Mouse (Mus musculus) heart, postnatal 10 days (tissue): ENCODE data around the gene Aif1l. TPM values are rescaled to one million over a fixed set of nuclear protein-coding genes. Genes with fewer than 3 reads are reported as not detected.
A peak's percentile ranks its signal among the peaks of the same experiment; 100 is the strongest.

Source experiments
- DNase-seq, 2 experiments: peaks; one replicate each; pipeline ENCODE4 v3.0.0; 2021
- intact Hi-C: fragments of 180-260 bp; cut with DNase I; formaldehyde crosslinking; loops from one replicate; pipeline ENCODE4 v1.15.1; 2025
- total RNA-seq, 2 experiments: library from RNA; stranded (reverse); gene quantifications; 2 replicates each; pipeline ENCODE4 v1.2.3; 2021

Aif1l gene
- total RNA-seq, 2 experiments from 2014 or later, result 7.9 to 8.6 TPM

DNA sequence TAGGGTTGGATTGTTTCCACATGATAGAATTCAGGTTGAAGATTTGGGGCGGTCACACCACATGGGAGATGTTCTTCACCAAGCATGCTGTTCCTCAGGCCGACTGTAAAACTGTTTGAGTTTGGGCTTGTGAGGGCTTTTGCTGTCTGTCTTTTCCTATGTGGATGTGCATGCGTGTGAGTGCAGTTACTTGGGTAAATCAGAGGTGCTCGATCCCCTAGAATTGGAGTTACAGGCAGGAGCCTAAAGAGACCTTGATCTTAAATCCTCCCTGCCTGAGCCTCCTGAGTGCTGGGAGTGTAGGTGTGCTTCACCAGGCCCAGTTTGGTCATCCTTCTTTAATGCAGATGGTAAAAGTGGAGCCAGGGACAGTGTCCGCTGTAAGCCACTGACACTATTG, 47.6 kb downstream of the Aif1l start:
- no peak for DNase-seq
- intact Hi-C loops, result no loop called here

GRCm38 (mm10) chr2:31998443-31998842, 48.5 kb downstream of the Aif1l start:
- peak in 1 of 2 experiments; percentile 11 for DNase-seq
- intact Hi-C loops, result no loop called here

GRCm38 (mm10) chr2:32008311-32008710, 58.4 kb downstream of the Aif1l start:
- DNase-seq, result no peak
- intact Hi-C loops, result no loop called here

GRCm38 (mm10) chr2:32008716-32009115, 58.8 kb downstream of the Aif1l start:
- intact Hi-C loops, result no loop called here
- no peak for DNase-seq

DNA sequence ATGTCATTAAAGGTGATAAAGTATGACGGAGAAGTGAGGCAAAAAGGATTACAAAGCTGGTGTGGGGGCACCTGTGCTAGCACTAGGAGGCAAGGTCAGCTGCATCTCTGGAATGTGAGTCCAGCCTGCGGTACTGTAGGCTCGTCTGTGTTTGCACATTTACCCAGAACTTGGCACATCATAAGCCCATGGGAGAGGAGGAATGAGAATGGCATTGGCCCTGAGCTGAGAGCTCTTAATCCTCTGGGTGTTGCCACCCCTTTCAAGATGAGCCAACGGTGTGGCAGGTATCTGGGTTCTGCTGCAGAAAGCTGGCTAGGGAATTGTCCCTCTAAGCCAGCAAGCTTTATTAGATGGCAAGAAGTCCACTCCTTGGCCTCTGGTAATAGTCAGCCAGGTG, 69.8 kb downstream of the Aif1l start:
- intact Hi-C loops, result no loop called here
- DNase-seq, result no peak

GRCm38 (mm10) chr2:32020229-32020628, 70.3 kb downstream of the Aif1l start:
- intact Hi-C loops, result no loop called here
- no peak for DNase-seq

Other genes starting within 250 kb of the Aif1l start
- gene Qrfp, start 139.6 kb upstream of the Aif1l start, total RNA-seq, result not detected
- not detected for gene Fibcd1, start 104.1 kb upstream of the Aif1l start, total RNA-seq
- gene Lamc3, start 62.8 kb upstream of the Aif1l start, total RNA-seq, result 1 to 10 TPM in 1 of 2 experiments, under 1 TPM in 1; 0.79 to 1.2 TPM
- gene Nup214, start 24.3 kb downstream of the Aif1l start, total RNA-seq, result 10 to 100 TPM; 42.4 to 44.5 TPM
- gene Fam78a, start 134.7 kb downstream of the Aif1l start, total RNA-seq, result 10 to 100 TPM; 24.3 to 38.1 TPM
- 10 to 100 TPM; 29.3 to 31.6 TPM for gene Plpp7, start 145.4 kb downstream of the Aif1l start, total RNA-seq
- gene Prrc2b, start 200.9 kb downstream of the Aif1l start, total RNA-seq, result 100 to 1,000 TPM; 118 to 134 TPM